Mouse (Mus musculus): ENCODE data around the gene Plekhm1.
"Not testable (repeated sequence)": the region's sequence is repeated elsewhere in the genome, so short reads cannot be mapped to it uniquely, and the experiment has no call there.

Plekhm1 gene

GRCm38 (mm10) chr11:103411981-103412949, at the start of gene Plekhm1:
Plekhm1 (minus strand) TSS chr11:103412687.
- peak; percentile 99 for DNase-seq

GRCm38 (mm10) chr11:103451105-103451504, 38.6 kb upstream of the Plekhm1 start:
- DNase-seq, result not testable (repeated sequence)

GRCm38 (mm10) chr11:103449721-103450120, 37.2 kb upstream of the Plekhm1 start:
- DNase-seq, result not testable (repeated sequence)

- DNase-seq, result no peak
Measured at GRCm38 (mm10) chr11:103443678-103444077, 31.2 kb upstream of the Plekhm1 start.

GRCm38 (mm10) chr11:103436282-103436681, 23.8 kb upstream of the Plekhm1 start:
- no peak for DNase-seq

GRCm38 (mm10) chr11:103425031-103425430, 12.5 kb upstream of the Plekhm1 start:
- peak; percentile 54 for DNase-seq

GRCm38 (mm10) chr11:103419667-103420066, 7.2 kb upstream of the Plekhm1 start:
- DNase-seq, result no peak

- DNase-seq, result no peak
Measured at GRCm38 (mm10) chr11:103419226-103419625, 6.7 kb upstream of the Plekhm1 start.

- no peak for DNase-seq
Measured at GRCm38 (mm10) chr11:103413516-103413915, 1.0 kb upstream of the Plekhm1 start.

GRCm38 (mm10) chr11:103412950-103413423, 500 bp upstream of the Plekhm1 start:
- DNase-seq, result no peak

- no peak for DNase-seq
Measured at GRCm38 (mm10) chr11:103411301-103411700, 1.2 kb downstream of the Plekhm1 start.

GRCm38 (mm10) chr11:103408880-103409279, 3.6 kb downstream of the Plekhm1 start:
- no peak for DNase-seq

GRCm38 (mm10) chr11:103407136-103407535, 5.4 kb downstream of the Plekhm1 start:
- DNase-seq, result not testable (repeated sequence)

- no peak for DNase-seq
Measured at GRCm38 (mm10) chr11:103406551-103406950, 5.9 kb downstream of the Plekhm1 start.

- DNase-seq, result no peak
Measured at GRCm38 (mm10) chr11:103405814-103406213, 6.7 kb downstream of the Plekhm1 start.

- no peak for DNase-seq
Measured at GRCm38 (mm10) chr11:103404618-103405017, 7.9 kb downstream of the Plekhm1 start.

GRCm38 (mm10) chr11:103403776-103404175, 8.7 kb downstream of the Plekhm1 start:
- peak; percentile 42 for DNase-seq

GRCm38 (mm10) chr11:103402738-103403137, 9.7 kb downstream of the Plekhm1 start:
- DNase-seq, result no peak

- peak; percentile 78 for DNase-seq
Measured at GRCm38 (mm10) chr11:103402198-103402597, 10.3 kb downstream of the Plekhm1 start.

- no peak for DNase-seq
Measured at GRCm38 (mm10) chr11:103399986-103400385, 12.5 kb downstream of the Plekhm1 start.

- DNase-seq, result peak; percentile 42
Measured at GRCm38 (mm10) chr11:103399050-103399449, 13.4 kb downstream of the Plekhm1 start.

- no peak for DNase-seq
Measured at GRCm38 (mm10) chr11:103396682-103397081, 15.8 kb downstream of the Plekhm1 start.

- no peak for DNase-seq
Measured at GRCm38 (mm10) chr11:103396236-103396635, 16.3 kb downstream of the Plekhm1 start.

GRCm38 (mm10) chr11:103394604-103395003, 17.9 kb downstream of the Plekhm1 start:
- no peak for DNase-seq

Data from thymus, postnatal 4 days (tissue).